In genomic region chr8:123777319-123777718, GRCm38 (mm10) we compare ENCODE assay signal across 9 mouse cellular contexts. TPM values are rescaled to one million over a fixed set of nuclear protein-coding genes. Genes with fewer than 3 reads are reported as not detected.
DNase-seq lines count a peak whose midpoint lies in the region; ATAC-seq and TF ChIP-seq lines count a peak whose summit lies in the region.
"Had no signal": no experiment of that assay in that cellular context is flagged by ENCODE, and none has a peak within 500 bp of the region (broad histone marks: within the 10 kb centered on the region; RNA-seq: fewer than 3 reads in every experiment).

No protein-coding gene starts in this region.

- no peaks in the 10 kb centered on the region for H3K36me3 ChIP-seq in kidney, embryonic 15.5 days

- no peak for ATAC-seq in kidney, embryonic 15.5 days (replicated peaks; ENCODE audit: low FRiP score)

- H3K9ac ChIP-seq in kidney, embryonic 15.5 days: no peak overlapping the region

- no peak for TF ChIP-seq CTCF in lung, adult 2 months (IDR thresholded peaks at IDR 0.05; ENCODE audit: insufficient read depth, low read length)

- no peak overlapping the region for H3K27ac ChIP-seq in kidney, embryonic 15.5 days

- intact Hi-C loops in gastrocnemius, postnatal 14 days (cut with DNase I; ENCODE audit: low total_unique reads): no loop called here

- H3K4me3 ChIP-seq in lung, adult 2 months (replicated peaks; ENCODE audit: extremely low read depth, low read depth, low read length): no peak overlapping the region
- H3K4me3 ChIP-seq in kidney, embryonic 15.5 days (replicated peaks): no peak overlapping the region
- H3K4me3 ChIP-seq: megakaryocyte, embryonic 14.5 days had no signal

- no peaks in the 10 kb centered on the region for H3K9me3 ChIP-seq in kidney, embryonic 15.5 days (replicated peaks)

- DNase-seq in gastrocnemius, adult 18-20 months (ENCODE audit: low spot score): peak; percentile 35
- no peak for DNase-seq in gastrocnemius, postnatal 4 days (ENCODE audit: low spot score in 2 of 2)
- peak; percentile 27 to 60 for DNase-seq in lung, adult 18-20 months
- DNase-seq in lung, adult 2 months: no peak
- DNase-seq in gastrocnemius, postnatal 14 days: peak; percentile 49
- peak; percentile 43 to 75 for DNase-seq in lung, postnatal 4 days
- no peak for DNase-seq in thymus, postnatal 10 days (ENCODE audit: low spot score in 2 of 2)

- no peaks in the 10 kb centered on the region for H3K4me1 ChIP-seq in lung, adult 2 months (ENCODE audit: control insufficient read depth, insufficient read depth, low read length)
- H3K4me1 ChIP-seq in kidney, embryonic 15.5 days: peaks cover 18% of the 10 kb centered on the region

- TF ChIP-seq POLR2A in lung, adult 2 months (IDR thresholded peaks at IDR 0.05; ENCODE audit: borderline replicate concordance, extremely low read depth, low read depth, low read length): no peak

- no peak overlapping the region for H3K4me2 ChIP-seq in kidney, embryonic 15.5 days

- WGBS in lung, adult 2 months: 38% methylated on average over 7 of the region's 7 CpGs
- 66% methylated on average over 7 of the region's 7 CpGs for WGBS in kidney, embryonic 15.5 days

- H3K27me3 ChIP-seq in kidney, embryonic 15.5 days: peaks cover 4% of the 10 kb centered on the region; the same call in 1 of the 2 replicates

RNA-seq across cellular contexts. Expression of gene Rab4a, which starts 28.5 kb away (rescaled TPM):
- total RNA-seq in gastrocnemius, adult 18-20 months (2021): 10 to 100 TPM; 14.8 to 14.9 TPM
- total RNA-seq in gastrocnemius, postnatal 4 days (2021): 10 to 100 TPM; 14.2 to 14.3 TPM
- polyA plus RNA-seq in lung, adult 2 months (2012; rRNA removed): 7.3 and 7.9 TPM in 2 replicates
- total RNA-seq in gastrocnemius, postnatal 14 days (2021): 10 to 100 TPM; 13.3 to 14.4 TPM
- polyA plus RNA-seq in kidney, embryonic 15.5 days (2015; fragmentation: Nextera tagmentation; extraction: Ambion mirVana): 39.6 and 44.9 TPM in 2 replicates

Comparison
In these comparisons a context has a peak if more than half of its experiments do, and no peak if none do; other contexts are left out.
1. DNase-seq: peak in gastrocnemius, adult 18-20 months (single experiment), lung, adult 18-20 months (2 of 2), gastrocnemius, postnatal 14 days (single experiment) and lung, postnatal 4 days (2 of 2); none in gastrocnemius, postnatal 4 days (0 of 2), lung, adult 2 months (single experiment) and thymus, postnatal 10 days (0 of 2).